Mouse (Mus musculus) CH12F3 (cell line): ENCODE data around the gene Olfr107.

Experiments used
- in situ Hi-C: fragments of 300-500 bp; cut with MboI; formaldehyde crosslinking; loops from 2 replicates; pipeline ENCODE4 v1.14.3; 2020; ENCODE audit warnings: low sequenced_read_pairs

Olfr107 gene

DNA sequence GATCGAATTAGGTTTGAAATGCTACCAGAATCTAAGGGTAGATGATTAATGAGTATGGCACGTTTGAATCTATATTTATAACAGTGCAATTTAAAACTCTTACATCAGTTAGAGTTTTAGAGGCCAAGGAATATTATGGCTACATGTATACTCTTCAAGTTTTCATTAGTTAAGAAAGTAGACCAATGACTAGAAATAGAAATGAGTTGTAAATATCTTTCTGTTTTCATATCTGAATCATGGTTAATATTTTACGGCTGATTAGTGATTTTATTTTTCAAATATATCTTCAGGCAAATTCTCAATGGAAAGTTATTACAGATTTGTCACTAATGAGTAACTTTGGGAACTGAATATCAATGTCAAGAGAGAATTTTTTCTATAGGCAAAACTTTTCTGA lies at the start of gene Olfr107:
Gene Olfr107 (plus strand): TSS at position 301 of the 400 bp plus-strand sequence.
- in situ Hi-C loops = no loop called here

- in situ Hi-C loops = no loop called here
These were observed 39.7 kb upstream of the Olfr107 start, which contains the start of gene Olfr104-ps for GRCm38 (mm10) chr17:37359282-37359681. Olfr104-ps (plus strand) TSS chr17:37359582.

- in situ Hi-C loops = no loop called here
These were observed 20.3 kb upstream of the Olfr107 start, which contains the start of gene Olfr105-ps for GRCm38 (mm10) chr17:37378733-37379132. Olfr105-ps (plus strand) TSS chr17:37379033.

DNA sequence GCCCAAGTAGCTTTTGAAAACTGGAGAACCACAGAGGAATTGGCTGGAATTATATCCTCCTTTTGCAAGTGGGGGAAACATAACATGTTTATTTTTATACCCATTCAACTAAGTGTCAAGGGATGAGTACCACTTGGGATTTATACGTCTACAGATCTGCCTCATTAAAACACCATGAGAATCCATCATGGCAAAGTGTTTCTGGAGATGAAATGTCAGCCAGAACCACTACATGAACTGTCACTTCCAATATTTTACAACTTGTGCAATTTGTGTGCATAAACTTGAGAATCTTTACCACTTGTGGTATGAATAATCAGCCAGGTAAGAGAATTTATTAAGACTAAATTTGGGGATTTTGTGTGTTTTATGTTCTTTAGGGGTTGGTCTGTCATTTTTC lies 8.9 kb upstream of the Olfr107 start, which contains the start of gene Olfr106-ps:
Gene Olfr106-ps (plus strand): TSS at position 301 of the 400 bp plus-strand sequence.
- in situ Hi-C loops = no loop called here

DNA sequence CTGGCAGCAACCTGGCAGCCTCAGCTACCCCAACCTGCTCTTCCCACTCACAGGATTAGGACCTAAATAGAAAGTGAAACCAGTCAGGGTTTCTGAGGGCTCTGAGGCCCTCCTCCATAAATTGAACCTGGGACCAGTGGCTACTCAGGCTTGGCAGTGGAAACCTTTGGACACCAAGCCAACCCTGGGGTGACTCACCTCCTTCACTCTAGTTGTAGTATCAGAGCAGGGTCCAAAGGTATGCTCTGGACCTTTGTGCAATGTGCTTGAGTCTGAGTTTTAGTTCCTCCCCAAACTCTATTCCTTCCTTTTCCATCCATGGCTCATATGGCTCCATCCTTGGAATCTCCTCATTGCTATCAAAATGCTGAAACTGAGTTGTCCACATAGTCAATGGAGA lies 14.4 kb downstream of the Olfr107 start:
- in situ Hi-C loops = no loop called here

GRCm38 (mm10) chr17:37445180-37445579 lies 46.2 kb downstream of the Olfr107 start, which contains the start of gene Olfr108:
Olfr108 (plus strand) TSS chr17:37445480.
- in situ Hi-C loops = no loop called here
